Mouse (Mus musculus): ENCODE data around the gene Cog7. TPM values are rescaled to one million over a fixed set of nuclear protein-coding genes. Genes with fewer than 3 reads are reported as not detected.

Gene Cog7
- total RNA-seq, 2 experiments from 2014 or later, result 4.2 to 4.4 TPM

Other genes with a start within 250 kb of the Cog7 start
- not detected in 2 replicates for gene Scnn1g, start 247.2 kb downstream of the Cog7 start, total RNA-seq (2015; ENCODE audit: low replicate concordance)
- not detected in 2 replicates for gene Scnn1g, start 247.2 kb downstream of the Cog7 start, total RNA-seq (2017; ENCODE audit: low replicate concordance)
- not detected in 2 replicates for gene Scnn1b, start 116.7 kb downstream of the Cog7 start, total RNA-seq (2015; ENCODE audit: low replicate concordance)
- not detected in 2 replicates for gene Scnn1b, start 116.7 kb downstream of the Cog7 start, total RNA-seq (2017; ENCODE audit: low replicate concordance)
- gene Gga2, start 39.5 kb upstream of the Cog7 start, total RNA-seq (2015; ENCODE audit: low replicate concordance), result 6.3 and 7.6 TPM in 2 replicates
- gene Gga2, start 39.5 kb upstream of the Cog7 start, total RNA-seq (2017; ENCODE audit: low replicate concordance), result 4.9 and 7.2 TPM in 2 replicates
- gene Ubfd1, start 85.5 kb upstream of the Cog7 start, total RNA-seq (2015; ENCODE audit: low replicate concordance), result 11.2 and 13.0 TPM in 2 replicates
- gene Ubfd1, start 85.5 kb upstream of the Cog7 start, total RNA-seq (2017; ENCODE audit: low replicate concordance), result 1.7 and 10.4 TPM in 2 replicates
- gene Ears2, start 85.6 kb upstream of the Cog7 start, total RNA-seq (2015; ENCODE audit: low replicate concordance), result 0.72 TPM in 1 of 2 replicates, not detected in the other
- 0.15 and 0.90 TPM in 2 replicates for gene Ears2, start 85.6 kb upstream of the Cog7 start, total RNA-seq (2017; ENCODE audit: low replicate concordance)
- 88.7 and 168 TPM in 2 replicates for gene Ndufab1, start 120.2 kb upstream of the Cog7 start, total RNA-seq (2015; ENCODE audit: low replicate concordance)
- gene Ndufab1, start 120.2 kb upstream of the Cog7 start, total RNA-seq (2017; ENCODE audit: low replicate concordance), result 19.6 and 45.8 TPM in 2 replicates
- gene Palb2, start 151.3 kb upstream of the Cog7 start, total RNA-seq (2015; ENCODE audit: low replicate concordance), result 15.1 and 27.0 TPM in 2 replicates
- 28.4 and 30.3 TPM in 2 replicates for gene Palb2, start 151.3 kb upstream of the Cog7 start, total RNA-seq (2017; ENCODE audit: low replicate concordance)
- gene Dctn5, start 151.3 kb upstream of the Cog7 start, total RNA-seq (2015; ENCODE audit: low replicate concordance), result 61.6 and 66.3 TPM in 2 replicates
- gene Dctn5, start 151.3 kb upstream of the Cog7 start, total RNA-seq (2017; ENCODE audit: low replicate concordance), result 31.4 and 32.3 TPM in 2 replicates
- 128 and 147 TPM in 2 replicates for gene Plk1, start 177.7 kb upstream of the Cog7 start, total RNA-seq (2015; ENCODE audit: low replicate concordance)
- 146 and 147 TPM in 2 replicates for gene Plk1, start 177.7 kb upstream of the Cog7 start, total RNA-seq (2017; ENCODE audit: low replicate concordance)
- gene Ern2, start 204.5 kb upstream of the Cog7 start, total RNA-seq (2015; ENCODE audit: low replicate concordance), result not detected in 2 replicates
- not detected in 2 replicates for gene Ern2, start 204.5 kb upstream of the Cog7 start, total RNA-seq (2017; ENCODE audit: low replicate concordance)
- gene Chp2, start 237.8 kb upstream of the Cog7 start, total RNA-seq (2015; ENCODE audit: low replicate concordance), result 1.7 and 4.3 TPM in 2 replicates
- 6.7 and 7.8 TPM in 2 replicates for gene Chp2, start 237.8 kb upstream of the Cog7 start, total RNA-seq (2017; ENCODE audit: low replicate concordance)